Mouse (Mus musculus) forebrain, postnatal 0 days (tissue): ENCODE results near the gene Arl15. TPM values are rescaled to one million over a fixed set of nuclear protein-coding genes. Genes with fewer than 3 reads are reported as not detected.
A peak's percentile ranks its signal among the peaks of the same experiment; 100 is the strongest.

Experiments
- ATAC-seq: fragments of 200-750 bp; cut with Nextera tagmentation; 2 replicates; pipeline ENCODE4 v1.8.0; 2017; ENCODE audit warnings: mild to moderate bottlenecking, moderate library complexity
- DNase-seq: peaks from one replicate; pipeline ENCODE4 v3.0.0-alpha.2; 2015
- H3K27ac ChIP-seq: fragments of 300-500 bp; sonication (generic); 2 replicates; pipeline ENCODE4 v1.5.1; 2014; ENCODE audit warnings: low read depth, mild to moderate bottlenecking, antibody characterized with exemption, low read length, moderate library complexity, mixed read lengths
- H3K27me3 ChIP-seq: fragments of 300-500 bp; sonication (generic); 2 replicates; pipeline ENCODE4 v1.6.1; 2014; ENCODE audit warnings: mild to moderate bottlenecking, low read length, mixed read lengths; ENCODE audit not compliant: insufficient read depth
- H3K36me3 ChIP-seq: fragments of 300-500 bp; sonication (generic); 2 replicates; pipeline ENCODE4 v1.6.1; 2014; ENCODE audit warnings: mild to moderate bottlenecking, moderate library complexity; ENCODE audit not compliant: insufficient read depth
- H3K4me1 ChIP-seq: fragments of 300-500 bp; sonication (generic); 2 replicates; pipeline ENCODE4 v1.6.1; 2014; ENCODE audit warnings: antibody characterized with exemption; ENCODE audit not compliant: insufficient read depth
- H3K4me2 ChIP-seq: fragments of 300-500 bp; sonication (generic); 2 replicates; pipeline ENCODE4 v1.6.1; 2014; ENCODE audit warnings: low read depth, mild to moderate bottlenecking, moderate library complexity
- H3K4me3 ChIP-seq: fragments of 300-500 bp; sonication (generic); 2 replicates; pipeline ENCODE4 v1.5.1; 2014; ENCODE audit warnings: low read depth, low read length, mixed read lengths
- H3K9ac ChIP-seq: fragments of 300-500 bp; sonication (generic); 2 replicates; pipeline ENCODE4 v1.6.1; 2014; ENCODE audit warnings: mild to moderate bottlenecking
- H3K9me3 ChIP-seq: fragments of 300-500 bp; sonication (generic); 2 replicates; pipeline ENCODE4 v1.6.1; 2016; ENCODE audit warnings: low read length
- CTCF ChIP-seq: sonication (generic); IDR thresholded peaks from 2 replicates; pipeline ENCODE4 v1.5.1; 2016; ENCODE audit warnings: antibody characterized with exemption, control low read depth, low read depth
- WGBS: fragments of 180-500 bp; shearing (Covaris S2); extraction: QIAGEN DNeasy Blood & Tissue Kit; methylation state at CpG from one replicate; pipeline ENCODE4 v1.1.7; 2014; 5-methylcytosine and 5-hydroxymethylcytosine counted together
- polyA plus RNA-seq: library from polyadenylated mRNA; unstranded; fragments of >200 nt; fragmentation: Nextera tagmentation; extraction: Ambion mirVana; gene quantifications from 2 replicates; pipeline ENCODE4 v1.2.1, GENCODE M21; 2015
- total RNA-seq: library from RNA; depleted of rRNA; stranded (reverse); fragments of >200 nt; gene quantifications from 2 replicates; pipeline ENCODE4 v1.2.3, GENCODE M21; 2014; rRNA removed

Gene Arl15
- total and polyA plus RNA-seq, 2 experiments from 2014 or later = 18.5 to 44.0 TPM

- no peaks in the 10 kb centered on the region for H3K36me3 ChIP-seq
- ATAC-seq (no peak), DNase-seq (no peak)
- H3K9me3 ChIP-seq = no peaks in the 10 kb centered on the region
- H3K27me3 ChIP-seq = no peaks in the 10 kb centered on the region
- H3K27ac ChIP-seq = no peak overlapping the region
- 93% methylated on average over 7 of the region's 7 CpGs for WGBS
- no peak for TF ChIP-seq CTCF
- no peak overlapping the region for H3K4me2 ChIP-seq
- H3K4me1 ChIP-seq = no peaks in the 10 kb centered on the region
- H3K4me3 ChIP-seq = no peak overlapping the region
- no peak overlapping the region for H3K9ac ChIP-seq
Observed at GRCm38 (mm10) chr13:114188801-114189200, 394.5 kb downstream of the Arl15 start.

- ATAC-seq = no peak
- no peaks in the 10 kb centered on the region for H3K4me1 ChIP-seq
- TF ChIP-seq CTCF = no peak
- WGBS = 75% methylated on average over 6 of the region's 6 CpGs
- H3K27me3 ChIP-seq = no peaks in the 10 kb centered on the region
- no peak overlapping the region for H3K9ac ChIP-seq
- no peaks in the 10 kb centered on the region for H3K9me3 ChIP-seq
- DNase-seq = no peak
- H3K4me2 ChIP-seq = no peak overlapping the region
- no peak overlapping the region for H3K4me3 ChIP-seq
- H3K27ac ChIP-seq = no peak overlapping the region
- no peaks in the 10 kb centered on the region for H3K36me3 ChIP-seq
Observed at GRCm38 (mm10) chr13:114189441-114189840, 395.1 kb downstream of the Arl15 start.

- H3K4me3 ChIP-seq = no peak overlapping the region
- H3K9ac ChIP-seq = no peak overlapping the region
- H3K4me2 ChIP-seq = no peak overlapping the region
- no peaks in the 10 kb centered on the region for H3K36me3 ChIP-seq
- no peak for TF ChIP-seq CTCF
- ATAC-seq = no peak
- H3K9me3 ChIP-seq = no peaks in the 10 kb centered on the region
- H3K4me1 ChIP-seq = no peaks in the 10 kb centered on the region
- 79% methylated on average over 10 of the region's 10 CpGs for WGBS
- no peaks in the 10 kb centered on the region for H3K27me3 ChIP-seq
- no peak overlapping the region for H3K27ac ChIP-seq
- no peak for DNase-seq
Observed at GRCm38 (mm10) chr13:114190898-114191297, 396.6 kb downstream of the Arl15 start.

DNA sequence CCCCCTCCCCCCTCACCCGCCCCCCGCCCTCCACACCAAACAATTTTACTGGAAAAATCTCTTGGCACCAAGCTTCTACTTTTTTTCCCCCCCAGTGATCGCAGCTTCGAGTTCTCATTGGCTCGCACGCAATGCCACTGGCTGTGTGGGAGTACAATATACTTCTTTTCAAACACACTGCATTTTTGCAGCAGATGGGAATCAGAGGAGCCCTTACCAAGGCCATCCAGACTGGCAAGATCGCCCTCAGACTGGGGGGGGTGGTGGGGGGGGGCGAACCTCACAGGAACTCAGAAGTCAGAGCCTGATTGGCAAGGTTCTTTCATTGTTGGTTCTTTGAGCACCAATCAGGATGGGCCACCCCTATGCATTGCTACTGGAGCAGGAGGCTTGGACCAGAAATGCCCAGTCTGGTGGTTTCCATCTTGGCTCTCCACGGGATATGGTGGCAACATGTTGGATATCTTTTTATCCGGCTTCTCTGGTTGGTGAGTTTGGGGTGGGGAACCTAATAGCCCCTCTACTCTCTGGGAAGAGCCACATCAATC lies 404.0 kb downstream of the Arl15 start:
- H3K36me3 ChIP-seq = no peaks in the 10 kb centered on the region
- DNase-seq = peak; percentile 20
- H3K27me3 ChIP-seq = no peaks in the 10 kb centered on the region
- no peaks in the 10 kb centered on the region for H3K4me1 ChIP-seq
- peak overlapping the region; percentile 26 for H3K4me2 ChIP-seq
- WGBS = 56% methylated on average over 10 of the region's 10 CpGs
- TF ChIP-seq CTCF = no peak
- no peaks in the 10 kb centered on the region for H3K9me3 ChIP-seq
- no peak overlapping the region for H3K9ac ChIP-seq
- ATAC-seq = peak; percentile 73
- no peak overlapping the region for H3K27ac ChIP-seq
- no peak overlapping the region for H3K4me3 ChIP-seq

- Histone ChIP-seq H3K27me3 (no peaks in the 10 kb centered on the region), H3K36me3 (no peaks in the 10 kb centered on the region), H3K9me3 (no peaks in the 10 kb centered on the region), H3K4me2 (no peak overlapping the region), H3K4me3 (no peak overlapping the region), H3K4me1 (no peaks in the 10 kb centered on the region), H3K9ac (no peak overlapping the region), H3K27ac (no peak overlapping the region)
- WGBS = 78% methylated on average over 6 of the region's 6 CpGs
- TF ChIP-seq CTCF = no peak
- ATAC-seq (no peak), DNase-seq (no peak)
Observed at GRCm38 (mm10) chr13:114199746-114200145, 405.4 kb downstream of the Arl15 start.

GRCm38 (mm10) chr13:114200545-114200944 lies 406.2 kb downstream of the Arl15 start:
- Histone ChIP-seq H3K4me1 (no peaks in the 10 kb centered on the region), H3K4me3 (no peak overlapping the region), H3K9ac (no peak overlapping the region), H3K27me3 (no peaks in the 10 kb centered on the region), H3K9me3 (no peaks in the 10 kb centered on the region), H3K36me3 (no peaks in the 10 kb centered on the region), H3K4me2 (no peak overlapping the region), H3K27ac (no peak overlapping the region)
- ATAC-seq (no peak), DNase-seq (no peak)
- no peak for TF ChIP-seq CTCF
- WGBS = 92% methylated on average over 7 of the region's 7 CpGs

- no peak for TF ChIP-seq CTCF
- H3K27ac ChIP-seq = no peak overlapping the region
- no peaks in the 10 kb centered on the region for H3K27me3 ChIP-seq
- no peaks in the 10 kb centered on the region for H3K36me3 ChIP-seq
- 91% methylated on average over 15 of the region's 15 CpGs for WGBS
- H3K4me1 ChIP-seq = no peaks in the 10 kb centered on the region
- ATAC-seq = no peak
- H3K4me2 ChIP-seq = no peak overlapping the region
- no peaks in the 10 kb centered on the region for H3K9me3 ChIP-seq
- no peak for DNase-seq
- no peak overlapping the region for H3K9ac ChIP-seq
- H3K4me3 ChIP-seq = no peak overlapping the region
Observed at GRCm38 (mm10) chr13:114202806-114203570, 408.7 kb downstream of the Arl15 start.

Other genes starting within 250 kb of the Arl15 start
- 30.7 and 35.5 TPM in 2 replicates for gene Snx18, start 175.9 kb upstream of the Arl15 start, total RNA-seq
- 9.0 and 10.3 TPM in 2 replicates for gene Snx18, start 175.9 kb upstream of the Arl15 start, polyA plus RNA-seq
- 2.0 and 10.5 TPM in 2 replicates for gene Hspb3, start 130.8 kb upstream of the Arl15 start, total RNA-seq
- gene Hspb3, start 130.8 kb upstream of the Arl15 start, polyA plus RNA-seq = 3.0 and 12.2 TPM in 2 replicates